Mouse (Mus musculus): ENCODE results near the gene Bcas3. TPM values are rescaled to one million over a fixed set of nuclear protein-coding genes. Genes with fewer than 3 reads are reported as not detected.

The Bcas3 gene
- total RNA-seq, 2 experiments from 2014 or later, result 45.0 to 48.8 TPM

- no peak for DNase-seq (ENCODE audit: low spot score in 2 of 2)
Observed at GRCm38 (mm10) chr11:85777950-85778349, 425.0 kb downstream of the Bcas3 start.

DNA sequence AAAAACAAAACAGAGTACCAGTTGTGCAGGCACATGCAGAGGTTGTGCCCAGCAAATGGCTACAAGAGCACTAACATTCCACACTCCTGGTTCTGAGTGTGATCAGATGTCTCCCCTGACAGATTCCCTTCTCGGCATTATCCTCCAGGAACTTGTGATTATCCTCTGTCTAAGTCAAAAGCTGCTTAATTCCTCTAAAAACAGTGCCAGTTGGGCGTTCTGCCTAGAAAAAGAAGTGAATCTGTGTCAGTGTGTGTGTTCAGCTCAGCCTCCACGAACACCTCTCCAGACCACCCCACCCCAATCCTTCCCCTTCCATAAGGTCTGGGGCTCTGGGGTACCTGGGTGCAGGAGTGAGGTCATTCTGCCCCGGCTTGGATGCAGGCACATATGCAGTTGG lies 427.3 kb downstream of the Bcas3 start:
- no peak for DNase-seq (ENCODE audit: low spot score in 2 of 2)

GRCm38 (mm10) chr11:85786113-85786718 lies 433.2 kb downstream of the Bcas3 start:
- DNase-seq (ENCODE audit: low spot score in 2 of 2), result no peak

GRCm38 (mm10) chr11:85789750-85790149 lies 436.8 kb downstream of the Bcas3 start:
- no peak for DNase-seq (ENCODE audit: low spot score in 2 of 2)

DNA sequence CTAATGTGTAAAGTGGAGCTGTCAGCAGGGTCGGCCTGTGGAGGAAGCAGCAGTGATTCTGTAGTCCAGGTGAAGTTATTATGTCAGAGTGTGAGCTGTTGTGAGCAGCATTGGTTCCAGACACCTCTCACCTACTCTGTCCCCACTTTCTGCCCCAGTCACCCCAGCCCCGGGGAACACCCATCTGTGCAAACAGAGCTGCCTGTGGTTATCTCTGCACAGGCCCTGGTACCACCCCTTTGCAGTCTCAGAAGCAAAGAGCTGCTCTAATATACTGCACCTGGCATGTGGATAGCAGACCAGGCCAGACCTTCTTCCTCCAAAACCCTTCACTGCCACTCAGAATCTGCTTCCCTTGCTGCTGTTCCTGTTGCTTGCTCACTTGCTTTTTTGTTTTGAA lies 437.3 kb downstream of the Bcas3 start:
- no peak for DNase-seq (ENCODE audit: low spot score in 2 of 2)

DNA sequence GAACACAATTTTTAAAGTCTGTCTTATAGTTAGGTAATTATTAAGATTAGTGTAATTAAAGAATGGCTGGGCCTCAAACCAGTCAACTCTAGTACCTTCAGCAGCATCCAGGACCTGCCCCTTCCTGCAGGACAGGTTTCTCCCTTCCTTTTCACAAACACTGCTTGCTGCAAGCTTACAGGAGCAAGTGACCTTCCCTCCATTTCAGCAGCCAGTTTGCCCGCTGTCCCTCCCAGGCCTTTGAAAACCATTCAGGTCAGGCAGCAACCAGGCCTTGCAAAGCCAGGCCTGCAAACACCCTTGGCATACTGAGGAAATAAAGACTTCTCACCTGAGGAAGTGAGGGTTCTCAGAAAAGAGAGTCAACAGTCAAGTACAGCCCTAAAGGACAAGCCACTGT lies 438.2 kb downstream of the Bcas3 start:
- no peak for DNase-seq (ENCODE audit: low spot score in 2 of 2)

DNA sequence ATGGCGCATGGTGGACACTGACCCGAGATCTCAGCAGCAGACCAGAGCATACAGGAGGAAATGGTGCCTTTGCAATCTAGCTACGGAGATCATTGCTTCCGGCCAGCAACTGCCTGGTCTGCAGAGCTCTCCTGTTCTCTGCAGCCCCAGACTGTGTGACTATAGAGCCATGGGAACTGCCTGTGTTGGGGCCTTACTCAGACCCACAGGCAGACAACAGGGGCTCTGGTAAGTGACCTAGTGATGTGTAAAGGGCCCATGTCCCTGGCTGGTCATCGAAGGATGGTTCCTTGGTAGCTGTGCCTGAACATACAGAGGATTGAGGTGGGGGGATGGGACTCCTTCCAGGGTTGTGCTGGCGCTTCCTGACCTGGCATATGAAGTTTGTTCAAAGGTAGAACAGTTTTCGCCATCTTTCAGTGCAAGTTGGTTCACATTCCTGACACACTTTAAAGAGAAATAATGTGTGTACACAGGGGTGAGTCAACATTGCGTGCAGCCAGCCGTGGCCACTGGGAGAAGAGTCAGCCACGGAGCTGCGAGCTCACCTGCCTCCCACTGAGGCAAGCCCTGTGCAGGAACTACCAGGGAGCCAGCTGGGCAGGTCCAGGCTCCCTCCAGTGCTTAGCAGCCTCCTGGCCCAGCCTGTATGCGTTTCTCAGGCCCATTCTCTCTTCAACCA lies 439.7 kb downstream of the Bcas3 start:
- DNase-seq (ENCODE audit: low spot score in 2 of 2), result no peak

- DNase-seq (ENCODE audit: low spot score in 2 of 2), result no peak
Observed at GRCm38 (mm10) chr11:85799456-85799855, 446.5 kb downstream of the Bcas3 start.

GRCm38 (mm10) chr11:85799856-85800255 lies 446.9 kb downstream of the Bcas3 start:
- no peak for DNase-seq (ENCODE audit: low spot score in 2 of 2)

DNA sequence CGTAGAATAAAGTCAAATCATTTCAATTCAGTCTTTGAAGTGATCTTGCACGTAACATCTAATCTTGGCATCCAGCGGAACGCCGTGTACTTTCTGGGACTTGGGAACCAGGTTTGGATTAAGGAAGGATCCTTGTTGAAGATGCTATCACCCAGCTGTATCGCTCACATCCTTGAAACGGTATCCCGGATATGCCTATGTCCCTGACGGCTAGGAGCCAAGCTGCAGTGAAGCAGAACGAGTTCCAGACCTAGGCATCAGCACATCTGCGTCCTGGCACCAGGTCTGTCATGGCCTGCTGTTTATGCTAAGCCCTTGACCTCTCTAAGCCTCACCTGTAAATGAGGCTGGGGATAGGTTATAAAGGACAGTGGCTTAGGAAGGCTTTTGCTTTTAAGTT lies 447.4 kb downstream of the Bcas3 start:
- no peak for DNase-seq (ENCODE audit: low spot score in 2 of 2)

GRCm38 (mm10) chr11:85804048-85804447 lies 451.1 kb downstream of the Bcas3 start:
- no peak for DNase-seq (ENCODE audit: low spot score in 2 of 2)

DNA sequence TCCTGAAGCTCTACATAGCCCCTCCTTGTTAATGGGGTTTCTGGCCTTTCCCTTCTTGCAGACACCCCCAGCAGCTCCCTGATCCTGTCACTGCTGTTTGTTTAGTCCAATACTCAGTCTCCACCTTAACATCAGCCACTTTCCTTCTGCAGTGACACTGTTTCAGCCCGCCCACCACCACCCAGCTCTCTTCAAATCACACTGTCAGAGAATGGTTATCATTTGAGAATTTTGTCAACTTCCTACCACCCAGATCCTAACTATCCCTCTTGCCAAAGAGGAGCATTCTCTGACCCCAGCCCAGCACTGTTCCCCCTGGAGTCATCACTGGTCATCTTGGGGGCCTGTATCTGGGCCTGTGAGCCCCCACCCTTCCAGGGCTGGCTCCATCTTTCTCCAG lies 452.8 kb downstream of the Bcas3 start:
- DNase-seq (ENCODE audit: low spot score in 2 of 2), result no peak

GRCm38 (mm10) chr11:85807353-85807752 lies 454.4 kb downstream of the Bcas3 start:
- DNase-seq (ENCODE audit: low spot score in 2 of 2), result no peak

DNA sequence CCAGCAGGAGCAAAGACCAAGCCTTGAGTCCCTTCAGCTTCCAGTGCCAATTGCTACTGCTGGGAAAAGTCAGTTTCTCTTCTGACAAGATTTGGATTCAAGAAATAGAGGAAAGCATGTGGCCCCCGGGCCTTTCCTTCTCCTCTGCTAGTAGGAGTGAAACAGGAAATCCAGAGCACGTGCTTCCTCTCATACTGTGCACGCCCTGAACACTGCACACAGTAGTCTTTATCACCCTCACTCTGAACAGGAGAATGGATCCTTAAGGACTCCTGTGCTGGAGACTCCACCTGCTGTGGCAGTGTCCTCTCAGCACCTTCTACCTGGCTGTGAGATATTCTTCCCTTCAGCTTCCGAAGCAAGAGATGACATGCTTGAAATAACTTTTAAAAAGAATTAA lies 458.3 kb downstream of the Bcas3 start:
- DNase-seq (ENCODE audit: low spot score in 2 of 2), result no peak

DNA sequence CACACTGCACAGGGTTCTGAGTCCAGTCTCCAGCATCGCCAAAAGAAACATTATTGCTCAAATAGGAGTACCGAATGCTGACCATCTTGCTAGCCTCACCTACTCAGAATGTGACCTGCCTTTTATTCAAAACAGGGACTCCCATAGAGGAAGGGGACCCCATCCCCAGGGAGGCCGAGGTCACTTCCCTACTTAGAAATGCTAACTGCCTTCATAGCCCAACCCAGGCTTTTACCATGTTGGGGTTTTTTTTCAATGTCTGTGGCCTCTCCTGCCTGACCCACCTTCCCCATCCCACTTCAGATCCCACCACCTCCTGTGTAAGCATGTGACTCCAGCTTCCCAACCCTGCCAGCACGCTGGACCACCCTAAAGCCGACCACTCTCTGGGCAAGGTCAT lies 458.7 kb downstream of the Bcas3 start:
- DNase-seq (ENCODE audit: low spot score in 2 of 2), result no peak

GRCm38 (mm10) chr11:85812201-85812966 lies 459.4 kb downstream of the Bcas3 start:
- DNase-seq (ENCODE audit: low spot score in 2 of 2), result no peak

- DNase-seq (ENCODE audit: low spot score in 2 of 2), result no peak
Observed at GRCm38 (mm10) chr11:85814678-85815077, 461.7 kb downstream of the Bcas3 start.

- no peak for DNase-seq (ENCODE audit: low spot score in 2 of 2)
Observed at GRCm38 (mm10) chr11:85816471-85816870, 463.5 kb downstream of the Bcas3 start.

DNA sequence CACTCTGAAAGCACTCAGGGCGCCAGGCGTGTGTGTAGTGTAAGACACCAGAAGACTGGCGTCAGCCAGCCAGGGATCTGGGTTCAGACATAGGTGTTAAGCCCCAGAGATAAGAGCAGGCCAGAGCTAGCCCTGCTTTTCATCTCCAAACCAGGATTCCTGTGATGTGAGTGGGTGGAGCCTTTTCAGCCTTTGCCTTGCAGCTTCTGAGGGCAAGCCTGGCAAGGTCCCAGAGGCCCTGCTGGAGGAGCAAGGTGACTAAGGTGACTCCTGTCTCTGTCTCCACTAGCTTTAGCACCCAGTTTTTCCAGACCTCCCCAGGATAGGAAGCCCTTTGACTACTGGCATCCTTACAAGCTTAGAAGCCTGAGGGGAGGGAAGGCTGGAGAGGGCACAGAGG lies 465.4 kb downstream of the Bcas3 start:
- no peak for DNase-seq (ENCODE audit: low spot score in 2 of 2)

GRCm38 (mm10) chr11:85820959-85821358 lies 468.0 kb downstream of the Bcas3 start:
- DNase-seq (ENCODE audit: low spot score in 2 of 2), result no peak

GRCm38 (mm10) chr11:85821659-85822058 lies 468.7 kb downstream of the Bcas3 start:
- no peak for DNase-seq (ENCODE audit: low spot score in 2 of 2)

DNA sequence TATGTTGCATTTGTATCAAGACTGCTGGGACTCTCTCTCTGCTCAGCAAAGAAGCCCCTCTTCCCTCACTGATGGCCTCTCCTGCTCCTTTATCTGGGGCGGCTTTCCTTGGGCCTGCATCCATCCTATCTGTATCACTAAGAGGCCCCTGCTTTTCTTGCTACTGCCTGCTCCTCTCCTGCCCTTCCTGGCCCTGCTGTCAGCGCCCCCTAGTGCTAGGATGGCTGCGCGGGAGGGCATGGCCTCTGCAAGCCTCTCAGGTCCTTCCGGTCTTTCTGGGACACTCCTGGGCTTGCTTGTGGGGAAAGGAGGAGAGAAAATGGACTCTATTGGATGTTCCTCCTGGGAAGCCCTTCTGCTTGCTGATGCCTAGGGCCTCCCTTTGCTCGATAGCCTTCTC lies 470.2 kb downstream of the Bcas3 start:
- DNase-seq (ENCODE audit: low spot score in 2 of 2), result peak; percentile 74

All from layer of hippocampus, postnatal 10 days (tissue).